Mouse (Mus musculus): ENCODE data around the gene Edil3. TPM values are rescaled to one million over a fixed set of nuclear protein-coding genes. Genes with fewer than 3 reads are reported as not detected.

Edil3 gene
- polyA plus RNA-seq (2012; rRNA removed), result 5.2 and 6.3 TPM in 2 replicates

DNA sequence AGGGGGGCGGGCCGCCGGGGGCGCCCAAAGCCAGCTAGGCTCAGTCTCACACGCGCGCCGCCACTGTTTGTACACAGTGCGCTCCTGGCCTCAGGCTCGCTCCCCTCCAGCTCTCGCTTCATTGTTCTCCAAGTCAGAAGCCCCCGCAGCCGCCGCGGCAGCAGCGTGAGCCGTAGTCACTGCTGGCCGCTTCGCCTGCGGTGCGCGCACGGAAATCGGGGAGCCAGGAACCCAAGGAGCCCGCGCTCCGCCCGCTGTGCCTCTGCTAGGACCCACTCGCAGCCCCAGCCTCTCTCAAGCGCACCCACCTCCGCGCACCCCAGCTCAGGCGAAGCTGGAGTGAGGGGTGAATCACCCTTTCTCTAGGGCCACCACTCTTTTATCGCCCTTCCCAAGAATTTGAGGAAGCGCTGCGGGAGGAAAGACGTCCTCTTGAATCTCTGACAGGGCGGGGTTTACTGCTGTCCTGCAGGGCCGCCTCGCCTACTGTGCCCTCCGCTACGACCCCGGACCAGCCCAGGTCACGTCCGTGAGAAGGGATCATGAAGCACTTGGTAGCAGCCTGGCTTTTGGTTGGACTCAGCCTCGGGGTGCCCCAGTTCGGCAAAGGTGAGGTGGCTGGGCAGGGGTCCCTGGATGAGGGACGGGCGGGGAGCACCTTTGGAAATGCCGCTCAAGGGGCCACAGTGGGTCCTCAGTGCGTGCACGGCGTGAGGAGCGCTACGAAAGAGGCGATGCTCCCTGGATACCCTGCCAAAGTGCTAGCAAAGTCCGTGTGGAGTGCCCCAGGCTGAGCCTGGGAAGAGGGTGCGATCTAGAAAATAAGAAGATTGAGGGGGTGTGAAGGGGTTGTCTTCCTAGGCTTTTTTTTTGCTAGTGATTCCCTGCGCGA is at the start of gene Edil3:
Edil3 (plus strand) TSS at position 33 of the 892 bp plus-strand sequence.
- no peak for DNase-seq (ENCODE audit: low spot score)

DNA sequence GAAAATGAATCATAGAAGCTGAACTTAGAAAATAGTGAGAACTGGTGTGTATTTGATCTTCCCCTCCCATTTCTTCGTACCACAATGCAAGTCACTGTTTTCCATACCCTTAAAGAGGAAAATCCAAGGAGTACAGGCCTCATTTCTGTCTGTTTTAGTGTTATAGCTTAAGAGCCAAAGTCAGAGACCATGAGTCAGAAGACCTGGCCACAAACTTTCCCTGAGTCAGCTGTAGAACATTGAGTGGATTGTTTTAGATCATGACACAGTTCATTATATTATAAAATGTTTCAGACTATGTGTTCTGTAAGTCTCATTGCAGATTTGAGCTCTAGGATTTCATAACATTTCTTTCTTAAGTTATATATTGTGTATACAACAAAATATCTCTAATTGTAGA is 22.1 kb upstream of the Edil3 start:
- no peak for DNase-seq (ENCODE audit: low spot score)

DNA sequence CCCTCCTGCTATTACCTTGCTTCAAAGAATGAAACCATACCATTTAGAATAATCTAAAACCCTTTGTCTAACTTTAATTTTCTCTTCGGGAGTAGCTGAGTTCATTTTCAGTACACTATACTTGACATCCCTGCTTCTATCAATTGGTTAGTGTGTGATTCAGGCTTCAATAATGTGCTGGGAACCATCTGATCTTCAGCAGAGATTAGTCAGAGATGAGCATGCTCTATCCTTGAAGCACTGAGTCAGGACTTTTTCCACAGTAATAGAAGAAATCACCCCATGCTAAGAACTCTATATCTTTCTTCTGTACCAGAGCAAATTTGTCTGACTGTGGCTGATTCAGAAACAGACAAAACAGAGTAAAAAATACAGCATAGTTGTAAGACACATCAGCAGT is 20.3 kb upstream of the Edil3 start:
- DNase-seq (ENCODE audit: low spot score), result no peak

DNA sequence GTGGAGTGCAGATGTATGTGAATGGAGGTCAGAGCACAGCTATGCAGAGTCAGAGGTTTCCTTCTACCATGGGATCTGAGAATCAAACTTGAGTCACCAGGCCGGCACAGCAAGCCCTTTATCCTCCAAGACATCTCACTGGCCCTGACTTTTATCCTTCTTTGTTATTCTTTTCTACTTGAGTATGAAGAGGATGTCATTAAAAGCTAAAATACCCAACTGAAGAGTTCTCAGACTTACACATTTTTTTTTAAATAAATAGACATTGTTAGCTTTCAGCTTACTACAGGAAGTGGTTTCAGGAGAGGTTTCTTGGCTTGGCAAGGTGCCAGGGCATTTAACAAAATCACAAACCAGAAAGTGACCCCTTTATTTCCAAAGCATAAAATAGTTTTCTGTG is 15.4 kb upstream of the Edil3 start:
- no peak for DNase-seq (ENCODE audit: low spot score)

DNA sequence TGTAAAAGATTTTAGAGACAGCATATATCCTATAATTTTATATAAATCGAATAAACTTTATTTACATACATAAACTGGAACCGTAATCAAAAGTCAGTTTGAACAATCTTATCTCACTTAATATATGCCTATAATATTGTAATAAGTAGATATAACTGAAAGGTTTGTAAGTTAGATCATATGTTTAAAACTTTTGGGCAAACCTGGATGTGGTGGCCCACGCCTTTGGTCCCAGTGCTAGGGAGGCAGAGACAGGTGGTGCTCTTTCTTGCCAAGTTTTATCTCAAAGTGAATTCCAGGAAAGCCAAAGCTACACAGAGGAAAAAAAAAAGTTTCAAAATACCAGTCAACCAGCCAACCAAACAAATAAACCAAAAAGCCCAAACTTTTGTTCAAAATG is 15.0 kb upstream of the Edil3 start:
- DNase-seq (ENCODE audit: low spot score), result no peak

DNA sequence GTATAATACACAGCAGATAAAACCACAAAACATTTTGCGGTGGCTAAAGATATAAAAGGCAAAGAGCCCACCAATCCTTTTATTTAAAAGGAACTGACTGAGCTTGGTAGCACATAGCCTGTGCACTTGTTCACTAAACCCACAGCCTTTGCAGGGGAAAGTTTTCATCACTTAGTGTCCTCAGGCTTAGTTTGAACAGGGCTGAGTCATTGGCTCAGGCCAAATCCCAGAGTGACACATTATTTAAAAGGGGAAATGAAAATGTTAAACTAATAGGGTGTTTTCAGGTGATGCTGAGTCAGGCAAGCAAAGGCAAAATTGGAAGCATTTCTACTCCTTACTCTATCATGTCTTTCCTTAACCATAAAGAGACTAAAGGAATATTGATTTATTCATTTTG is 11.2 kb upstream of the Edil3 start:
- no peak for DNase-seq (ENCODE audit: low spot score)

DNA sequence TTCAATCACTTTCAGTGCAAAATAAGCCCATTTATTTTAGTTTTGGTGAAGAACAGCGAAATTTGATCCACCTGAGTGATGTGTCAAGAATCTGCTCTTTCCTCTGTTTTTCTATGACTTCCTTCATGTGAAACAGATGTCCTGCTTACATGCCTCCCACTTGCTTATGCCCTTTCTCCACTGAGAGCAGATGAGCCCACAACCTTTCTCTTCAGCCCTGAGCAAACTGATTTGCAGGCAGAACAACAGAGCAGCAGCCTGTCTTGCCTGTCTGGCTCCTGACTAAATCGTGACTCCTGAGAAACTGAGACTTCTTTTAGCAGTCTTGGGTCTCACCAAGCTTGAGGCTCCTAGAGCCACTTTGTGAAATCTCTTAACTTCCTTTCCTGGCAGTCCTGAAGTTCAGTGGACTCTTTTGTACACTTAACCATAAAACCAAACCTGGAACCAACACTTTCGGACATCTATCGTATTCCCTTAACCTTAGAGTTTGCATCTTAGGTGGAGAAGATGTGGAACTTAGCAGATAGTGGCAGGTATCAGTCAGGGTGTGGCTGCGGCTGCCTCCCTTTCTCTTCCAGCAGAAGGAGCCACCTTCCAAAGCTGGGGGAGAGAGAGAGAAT is 475 bp upstream of the Edil3 start:
- no peak for DNase-seq (ENCODE audit: low spot score)

DNA sequence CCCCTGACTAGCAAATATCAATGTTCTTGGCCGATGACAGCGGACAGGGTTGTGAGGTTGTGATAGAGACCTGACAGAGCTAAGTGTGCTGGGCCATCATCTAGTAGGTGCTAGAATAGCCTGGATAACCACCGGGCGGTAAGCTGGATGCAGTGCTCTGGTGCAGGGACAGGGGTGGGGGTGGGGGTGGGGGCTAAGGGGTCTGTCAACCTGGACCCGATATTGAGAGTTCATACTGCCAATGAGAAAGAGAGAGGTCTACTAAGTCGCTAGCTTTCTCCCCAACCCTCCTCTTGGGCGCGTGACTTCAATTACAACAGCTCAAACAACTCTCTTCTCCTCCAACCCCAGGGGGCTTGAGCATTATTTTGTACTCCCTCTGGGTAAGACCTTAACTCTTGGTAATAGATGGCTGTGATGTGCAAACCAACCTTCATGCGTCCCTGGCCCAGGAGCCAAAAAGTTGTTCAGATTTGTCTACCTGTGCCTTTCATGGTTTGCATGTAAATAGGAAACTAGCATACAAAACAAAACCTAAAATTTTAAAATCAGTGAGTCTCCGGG is 1.1 kb downstream of the Edil3 start:
- no peak for DNase-seq (ENCODE audit: low spot score)

DNA sequence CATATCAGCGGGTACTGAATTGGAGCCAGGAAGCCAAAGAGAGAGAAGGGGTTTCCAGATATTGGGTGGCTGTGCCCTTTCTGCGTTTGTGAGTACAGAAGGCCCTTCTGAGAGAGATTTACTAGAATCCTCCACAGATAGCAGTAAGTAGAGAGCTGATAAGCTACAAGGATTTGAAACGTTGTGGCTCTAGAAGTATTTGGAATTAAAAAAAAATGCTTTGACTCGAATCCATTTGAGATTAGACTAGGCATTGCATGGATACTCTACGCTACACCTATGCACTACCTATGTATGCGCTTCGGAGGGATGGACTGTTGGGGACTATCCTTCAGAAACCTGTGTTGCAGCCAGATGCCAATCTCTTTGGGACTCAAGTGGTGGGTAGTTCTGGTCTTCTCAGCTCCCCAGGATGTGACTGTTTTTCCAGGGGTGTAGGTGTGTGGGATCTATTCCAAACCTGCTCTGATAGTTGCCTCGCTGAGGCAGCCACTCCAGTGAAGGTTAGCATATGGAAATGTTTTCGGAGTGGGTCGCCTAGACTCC is 1.8 kb downstream of the Edil3 start:
- DNase-seq (ENCODE audit: low spot score), result no peak

DNA sequence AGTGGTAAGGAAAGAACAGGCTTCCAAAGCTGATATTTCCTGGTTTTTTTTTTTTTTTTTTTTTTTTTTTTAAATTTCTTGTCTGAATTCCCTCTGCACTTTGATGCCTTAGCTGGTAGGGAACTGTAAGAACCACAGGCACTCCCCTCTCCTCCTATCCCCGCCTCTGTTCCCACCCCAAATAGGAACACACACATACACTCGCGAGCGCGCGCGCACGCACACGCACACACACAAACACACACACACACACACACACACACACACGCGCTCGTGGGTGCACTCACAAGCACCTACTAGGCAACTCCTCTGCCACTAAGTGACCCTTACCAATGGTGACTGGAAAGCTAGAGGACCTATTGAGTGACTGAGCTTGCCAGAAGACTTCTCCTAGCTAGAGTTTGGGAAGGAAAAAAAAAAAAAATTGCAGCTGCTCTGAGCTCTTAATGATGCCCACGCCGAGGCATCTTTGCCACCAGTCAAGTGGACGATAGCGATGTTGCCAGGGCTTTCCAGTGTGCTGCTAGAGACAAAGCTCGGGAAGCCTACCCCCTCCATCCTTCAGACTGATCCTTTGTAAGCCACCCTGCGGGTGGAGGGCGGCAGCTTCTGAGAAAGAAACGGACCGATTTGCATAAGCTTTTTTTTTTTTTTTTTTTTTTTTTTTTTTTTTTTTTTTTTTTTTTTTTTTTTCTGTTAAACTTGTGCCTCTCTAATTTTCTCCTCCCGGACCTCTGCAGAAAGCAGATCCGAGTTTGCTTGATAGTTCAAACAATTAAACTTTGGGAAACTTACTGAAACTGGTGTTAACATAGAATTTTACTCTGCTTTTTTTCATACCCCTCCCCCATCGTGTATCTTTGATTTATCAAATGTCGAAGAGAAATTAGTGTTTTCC is 2.5 kb downstream of the Edil3 start:
- DNase-seq (ENCODE audit: low spot score), result no peak

DNA sequence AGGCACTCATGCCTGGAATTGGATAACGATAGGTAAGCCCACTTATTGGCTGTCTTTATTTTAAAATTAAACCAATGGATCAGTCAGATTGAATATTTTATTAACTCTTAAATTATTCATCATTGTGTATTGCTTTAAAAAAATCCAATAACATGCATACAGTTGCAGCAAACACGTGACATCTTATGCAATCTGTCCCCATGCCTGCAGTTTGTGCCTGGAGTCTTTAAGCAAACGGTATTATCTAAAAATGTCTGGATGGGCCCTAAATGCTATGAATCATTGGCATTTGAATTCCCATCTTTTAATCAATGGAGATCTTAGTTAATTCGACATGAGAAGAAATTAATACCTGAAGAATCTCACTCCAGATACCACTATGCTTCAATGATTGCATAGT is 3.2 kb downstream of the Edil3 start:
- DNase-seq (ENCODE audit: low spot score), result no peak

DNA sequence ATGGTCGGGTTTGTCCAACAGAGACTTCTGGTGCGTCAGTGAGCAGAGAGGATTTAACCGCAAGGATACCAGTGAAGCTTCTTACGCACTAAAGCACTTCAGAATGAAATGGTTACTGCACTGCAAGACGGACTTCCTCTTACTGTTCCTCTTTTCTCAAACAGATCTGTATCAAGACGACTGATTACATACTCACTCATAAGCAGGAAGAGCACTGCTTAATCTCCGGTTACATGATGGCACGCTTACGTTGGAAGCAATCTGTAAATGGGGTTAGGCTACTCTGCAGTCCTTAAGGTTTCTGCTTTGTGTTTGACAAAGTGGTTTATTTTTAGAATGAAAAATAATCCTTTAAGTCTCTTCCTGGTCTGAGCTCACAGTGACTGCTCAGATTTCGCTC is 7.1 kb downstream of the Edil3 start:
- DNase-seq (ENCODE audit: low spot score), result no peak

DNA sequence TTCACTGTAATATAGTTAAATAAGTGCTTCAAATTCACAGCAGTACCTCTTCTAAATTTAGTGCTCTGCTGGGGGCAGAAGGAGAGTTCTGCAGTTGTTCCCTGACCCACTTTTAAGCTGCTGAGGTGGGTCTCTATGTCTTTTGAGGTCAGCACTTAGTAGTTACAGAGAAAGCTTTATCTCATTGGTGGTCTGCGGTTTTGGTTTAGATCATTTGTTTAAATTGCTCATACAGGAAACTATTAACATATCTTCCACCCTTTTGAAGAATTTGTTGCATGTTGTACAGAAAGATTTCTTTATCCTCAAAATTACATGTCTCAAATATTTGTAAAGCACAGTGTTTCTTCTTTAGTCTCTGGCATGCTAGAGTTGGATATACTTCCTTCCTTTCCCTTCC is 12.5 kb downstream of the Edil3 start:
- no peak for DNase-seq (ENCODE audit: low spot score)

DNA sequence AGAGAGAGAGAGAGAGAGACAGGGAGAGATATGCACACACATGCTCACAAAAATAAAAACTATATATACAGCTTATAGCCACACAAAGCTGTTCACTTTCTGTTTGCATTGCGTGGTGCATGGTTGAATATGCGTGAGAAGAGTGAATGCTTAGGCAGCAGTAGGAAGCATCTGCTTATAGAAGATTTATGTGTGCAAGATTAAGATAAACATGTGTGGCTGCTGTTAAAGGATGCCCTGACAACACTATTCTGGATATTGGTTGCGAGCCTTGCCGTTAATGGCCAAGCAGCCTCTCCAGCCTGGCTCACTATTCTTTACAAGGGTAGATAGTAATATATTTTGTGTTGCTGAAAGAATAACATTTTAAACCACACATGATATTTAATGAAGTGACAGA is 28.5 kb downstream of the Edil3 start:
- no peak for DNase-seq (ENCODE audit: low spot score)

DNA sequence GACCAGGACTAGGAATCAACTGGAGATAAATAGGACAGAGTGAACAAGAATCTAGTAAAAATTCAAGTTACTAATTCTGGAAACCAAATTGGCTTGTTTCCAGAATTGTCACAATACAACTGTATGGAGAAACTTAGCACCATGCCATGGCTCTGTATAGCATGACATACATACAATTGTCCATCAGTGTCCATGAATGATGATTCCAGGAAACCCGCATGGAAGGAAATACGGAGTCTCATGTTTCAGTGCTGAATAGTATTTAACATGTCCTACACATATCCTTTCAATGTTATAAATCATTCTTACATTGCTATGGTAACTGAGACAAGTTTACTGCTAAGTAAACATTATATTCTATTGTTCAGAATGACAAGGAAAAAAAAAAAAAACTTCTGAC is 58.7 kb downstream of the Edil3 start:
- no peak for DNase-seq (ENCODE audit: low spot score)

DNA sequence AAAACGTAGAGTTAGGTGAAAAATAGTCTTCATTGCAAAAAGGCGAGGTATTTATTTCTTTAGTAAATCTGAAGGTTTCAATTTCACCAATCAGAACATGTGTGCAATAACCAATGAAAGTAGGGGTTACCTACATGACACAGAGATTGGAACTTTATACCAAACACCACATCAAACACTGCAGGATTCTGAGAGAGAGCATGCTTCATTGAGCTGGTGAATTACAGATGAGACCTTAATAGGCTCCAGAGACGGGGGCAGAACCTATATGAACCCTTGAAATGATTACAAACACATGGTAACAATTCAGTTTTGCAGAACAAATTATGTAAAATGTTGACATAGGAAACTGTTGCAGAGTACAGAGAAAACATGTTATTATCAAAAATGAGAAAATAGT is 69.5 kb downstream of the Edil3 start:
- no peak for DNase-seq (ENCODE audit: low spot score)

DNA sequence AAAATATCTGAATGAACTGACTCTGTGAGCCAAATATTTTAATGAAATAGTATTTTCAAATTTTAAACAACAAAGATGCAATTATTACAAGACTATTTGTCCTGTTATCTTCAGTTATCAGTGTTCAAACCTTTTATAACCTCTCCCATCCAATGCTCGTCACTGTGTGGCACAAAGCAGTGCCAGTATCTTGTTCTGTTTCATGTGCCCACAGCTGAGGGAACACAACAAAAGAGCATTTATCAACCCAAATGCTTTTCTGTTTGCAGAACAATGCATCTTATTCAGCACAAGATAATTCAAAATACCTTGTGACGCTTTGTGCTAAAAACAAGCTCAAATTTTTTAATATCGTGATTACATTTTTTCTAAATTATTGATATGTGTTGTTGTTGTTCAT is 78.8 kb downstream of the Edil3 start:
- DNase-seq (ENCODE audit: low spot score), result no peak

DNA sequence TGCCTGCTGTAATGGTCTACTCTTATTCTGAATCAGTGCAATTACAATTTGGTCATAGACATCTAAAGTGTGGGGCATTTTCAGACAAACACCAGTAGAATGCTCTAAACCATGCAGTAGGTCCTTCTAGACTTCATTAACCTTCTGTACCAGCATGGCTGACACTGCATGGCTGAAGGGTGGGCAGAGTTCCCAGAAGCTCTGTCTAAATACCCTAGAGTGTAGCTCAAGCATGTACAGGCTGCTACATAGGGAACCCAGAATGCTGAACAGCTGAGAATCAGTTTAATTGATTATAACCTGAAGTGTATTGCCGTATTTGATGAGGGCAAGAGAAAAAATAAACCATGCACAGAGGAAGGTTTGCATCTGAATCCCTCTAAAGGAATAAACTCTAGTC is 86.1 kb downstream of the Edil3 start:
- DNase-seq (ENCODE audit: low spot score), result no peak

DNA sequence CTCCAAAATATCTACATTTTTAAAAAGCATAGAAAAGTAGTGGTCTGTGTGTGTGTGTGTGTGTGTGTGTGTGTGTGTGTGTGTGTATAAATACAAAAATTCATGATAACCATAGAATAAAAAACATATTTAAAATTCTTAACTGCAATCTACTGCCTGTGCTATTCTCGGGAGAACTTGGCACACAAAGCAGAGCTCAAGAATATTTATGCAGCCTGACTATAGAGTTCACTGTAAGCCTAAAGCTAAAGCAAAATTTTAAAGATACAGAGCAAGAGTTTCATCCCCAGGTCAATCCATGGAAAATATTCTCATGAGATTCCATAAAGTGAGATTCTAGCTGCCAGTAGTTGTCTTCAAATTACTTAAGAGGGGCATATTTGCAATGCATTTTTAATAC is 86.9 kb downstream of the Edil3 start:
- no peak for DNase-seq (ENCODE audit: low spot score)

DNA sequence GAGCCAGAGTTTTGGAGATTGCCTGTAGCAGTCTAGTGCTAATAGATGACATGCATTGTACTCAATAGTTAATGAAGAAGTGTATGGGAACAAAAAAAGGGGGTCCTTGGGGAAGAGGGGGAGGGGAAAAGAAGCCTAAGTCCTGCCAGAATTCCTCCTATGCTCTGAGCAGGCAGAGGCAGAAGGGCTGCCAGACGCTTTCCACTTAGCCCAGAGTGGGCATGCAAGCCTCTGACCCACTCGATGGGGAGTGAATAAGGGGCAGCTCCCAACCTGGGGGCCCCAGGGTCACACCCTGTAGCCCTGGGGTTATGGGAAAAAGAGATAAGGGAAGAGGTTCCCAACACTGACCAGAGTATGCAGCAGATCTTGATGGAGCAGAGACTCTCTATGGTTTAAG is 95.2 kb downstream of the Edil3 start:
- no peak for DNase-seq (ENCODE audit: low spot score)

DNA sequence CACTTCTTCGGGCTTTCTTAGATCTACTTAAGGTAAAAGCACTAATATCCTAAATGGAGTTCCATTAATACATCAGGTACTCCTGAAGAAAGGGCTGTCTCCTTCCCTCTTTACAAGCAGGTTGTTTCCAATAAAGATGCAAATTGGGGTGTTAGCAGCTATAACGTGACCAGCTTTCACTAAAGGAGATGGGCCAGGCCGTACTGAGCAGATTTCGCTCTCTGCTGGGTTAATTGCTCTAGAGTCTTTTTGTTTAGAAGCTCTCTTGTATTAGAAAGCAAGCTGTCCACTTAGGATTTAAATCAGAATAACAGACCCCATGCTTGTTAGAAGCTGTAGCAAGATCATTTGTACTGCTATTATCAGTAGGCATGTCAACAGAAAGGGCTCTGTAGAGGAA is 108.4 kb downstream of the Edil3 start:
- no peak for DNase-seq (ENCODE audit: low spot score)

DNA sequence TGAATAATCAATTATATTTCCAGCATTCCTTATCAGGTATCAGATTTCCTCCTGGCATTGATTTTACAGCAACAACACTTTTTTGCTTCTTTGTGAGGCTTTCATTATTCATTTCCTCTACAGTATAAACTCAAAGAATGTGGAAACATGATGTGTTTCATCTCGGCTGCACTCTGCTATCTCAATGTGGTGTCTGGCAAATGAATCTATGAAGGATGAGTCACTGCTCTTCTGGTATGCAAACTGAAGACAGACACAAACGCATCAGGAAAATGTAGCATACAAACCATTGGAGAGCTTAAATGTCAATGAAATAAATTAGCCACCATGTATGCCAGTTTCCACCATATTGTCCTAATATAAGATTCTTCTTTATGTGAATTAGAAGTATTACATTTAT is 117.3 kb downstream of the Edil3 start:
- DNase-seq (ENCODE audit: low spot score), result no peak
